Mouse (Mus musculus) thymus, postnatal 36 days (tissue): ENCODE measurements at regions not wholly inside any gene's neighbourhood (a gene's known extent, or its start where the extent isn't known, plus 50 kb on each side); places are given as distances from the start of the nearest gene placed in this dataset.

ENCODE experiments used
- DNase-seq, 2 experiments: peaks; one replicate each; pipeline ENCODE4 v3.0.0; 2022; ENCODE audit warnings: mixed read lengths in 2 of 2

GRCm38 (mm10) chr5:73729646-73730045 lies 78.5 kb downstream of the Spata18 start:
- no peak for DNase-seq

DNA sequence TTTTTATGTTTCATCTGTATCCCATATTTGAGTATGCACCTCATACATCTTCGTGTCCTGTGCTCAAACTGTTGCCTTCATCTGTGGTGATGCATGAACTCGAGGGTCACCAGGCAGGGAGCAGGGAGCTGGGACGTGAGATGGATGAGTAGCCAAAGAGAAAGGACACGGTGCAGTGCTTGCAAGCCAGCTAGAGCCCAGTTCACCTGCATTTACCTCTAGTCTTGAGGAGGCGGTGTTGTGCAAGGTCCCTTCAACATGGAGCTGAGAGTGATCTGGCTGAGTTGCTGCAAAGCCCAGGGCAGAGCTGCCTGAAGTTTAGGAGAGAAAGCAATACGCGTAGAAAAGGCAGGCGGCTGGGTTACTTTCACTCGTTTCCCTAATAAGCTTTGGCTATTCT lies 80.2 kb downstream of the Spata18 start:
- DNase-seq, result no peak

- DNase-seq, result no peak
Measured at GRCm38 (mm10) chr5:73731991-73732565, 80.9 kb downstream of the Spata18 start.

- no peak for DNase-seq
Measured at GRCm38 (mm10) chr5:73740766-73741165, 89.6 kb downstream of the Spata18 start.

DNA sequence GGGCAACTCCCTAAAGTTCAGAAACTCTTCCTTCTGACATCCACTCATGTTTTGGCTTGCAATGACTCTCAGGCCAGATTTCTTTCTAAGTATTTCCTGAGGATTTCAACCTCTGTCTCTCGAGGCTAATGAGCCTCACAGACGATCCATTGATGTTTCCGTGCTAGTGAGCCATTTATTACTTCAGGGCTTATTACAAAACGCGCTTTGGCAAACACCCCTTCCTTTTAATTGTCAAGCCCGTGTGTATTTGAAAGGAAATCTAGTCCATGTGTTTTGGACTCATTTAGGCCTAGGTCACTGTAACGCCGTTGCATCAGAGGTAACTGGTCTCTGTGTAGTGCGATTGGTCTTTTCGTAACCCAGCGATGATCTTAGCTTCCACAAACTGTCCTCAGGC lies 90.3 kb downstream of the Spata18 start:
- no peak for DNase-seq

DNA sequence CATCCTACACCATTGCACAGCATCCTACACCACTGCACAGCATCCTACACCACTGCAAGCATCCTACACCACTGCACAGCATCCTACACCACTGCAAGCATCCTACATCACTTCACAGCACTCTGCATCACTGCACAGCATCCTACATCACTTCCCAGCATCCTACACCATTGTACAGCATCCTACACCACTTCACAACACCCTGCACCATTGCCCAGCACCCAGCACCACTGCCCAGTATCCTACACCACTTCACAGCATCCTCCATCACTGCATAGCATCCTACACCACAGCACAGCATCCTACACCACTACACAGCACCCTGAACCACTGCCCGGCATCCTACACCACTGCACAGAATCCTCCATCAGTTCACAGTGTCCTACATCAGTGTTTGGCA lies 92.8 kb downstream of the Spata18 start:
- DNase-seq, result no peak

GRCm38 (mm10) chr5:73749791-73750190 lies 98.6 kb downstream of the Spata18 start:
- no peak for DNase-seq

DNA sequence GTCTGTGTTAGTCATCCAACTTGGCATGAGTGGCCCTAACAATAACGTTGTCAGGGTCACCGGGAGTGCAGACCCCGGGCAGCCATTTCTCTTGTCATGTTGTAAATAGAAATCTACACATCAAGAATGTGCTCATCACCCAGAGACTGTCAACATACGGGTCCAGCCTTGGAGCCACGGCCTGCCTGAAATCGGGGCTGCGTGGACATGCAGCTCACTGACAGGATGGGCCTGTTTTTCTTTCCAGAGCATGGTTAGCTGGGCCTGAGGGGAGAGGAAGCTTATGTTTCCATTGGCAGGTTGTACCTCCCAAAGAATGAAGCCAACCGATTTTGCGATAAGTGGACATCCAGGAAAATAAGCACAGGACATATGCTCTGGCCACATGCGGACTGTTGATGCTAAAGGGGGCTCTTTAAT lies 101.1 kb downstream of the Spata18 start:
- no peak for DNase-seq

GRCm38 (mm10) chr5:73753827-73754226 lies 102.6 kb downstream of the Spata18 start:
- DNase-seq, result no peak

- DNase-seq, result no peak
Measured at GRCm38 (mm10) chr5:73758534-73758933, 107.4 kb downstream of the Spata18 start.

DNA sequence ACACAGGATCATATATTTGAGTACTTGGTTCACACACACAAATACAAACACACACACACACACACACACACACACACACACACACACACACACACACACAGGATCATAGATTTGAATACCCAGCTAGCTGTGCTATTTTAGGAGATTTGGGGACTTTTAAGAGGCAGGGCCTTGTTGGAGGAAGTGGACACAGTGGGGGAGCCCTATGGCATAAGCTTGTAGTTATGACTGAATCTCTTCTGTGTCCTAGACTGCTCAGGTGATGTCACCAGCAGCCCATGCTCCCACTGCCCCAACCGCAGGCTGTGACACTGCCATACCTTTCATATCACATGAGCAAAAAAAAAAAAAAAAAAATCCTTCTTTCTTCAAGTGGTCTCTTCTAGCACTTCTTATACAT lies 110.1 kb downstream of the Spata18 start:
- no peak for DNase-seq

- DNase-seq, result no peak
Measured at GRCm38 (mm10) chr5:73761709-73762108, 110.5 kb downstream of the Spata18 start.

DNA sequence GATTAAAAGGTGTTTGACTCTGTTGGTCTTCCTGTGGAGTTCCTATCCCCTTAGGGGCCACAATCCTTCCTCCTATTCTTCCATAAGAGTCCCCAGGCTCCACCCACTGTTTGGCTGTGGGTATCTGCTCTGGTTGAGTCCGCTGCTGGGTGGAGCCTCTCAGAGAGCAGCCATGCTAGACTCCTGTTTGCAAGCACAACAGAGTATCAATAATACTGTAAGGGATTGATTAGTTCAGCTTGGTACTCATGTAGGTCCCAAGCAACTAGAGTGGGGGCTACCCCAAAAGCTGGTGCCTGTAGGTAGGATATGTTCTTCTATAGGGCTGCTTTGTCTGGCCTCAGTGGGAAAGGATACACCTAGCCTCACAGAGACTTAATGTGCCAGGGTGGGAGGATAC lies 113.0 kb downstream of the Spata18 start:
- DNase-seq, result no peak

- no peak for DNase-seq
Measured at GRCm38 (mm10) chr5:73765466-73765865, 114.3 kb downstream of the Spata18 start.

- no peak for DNase-seq
Measured at GRCm38 (mm10) chr5:73768253-73768652, 117.1 kb downstream of the Spata18 start.

DNA sequence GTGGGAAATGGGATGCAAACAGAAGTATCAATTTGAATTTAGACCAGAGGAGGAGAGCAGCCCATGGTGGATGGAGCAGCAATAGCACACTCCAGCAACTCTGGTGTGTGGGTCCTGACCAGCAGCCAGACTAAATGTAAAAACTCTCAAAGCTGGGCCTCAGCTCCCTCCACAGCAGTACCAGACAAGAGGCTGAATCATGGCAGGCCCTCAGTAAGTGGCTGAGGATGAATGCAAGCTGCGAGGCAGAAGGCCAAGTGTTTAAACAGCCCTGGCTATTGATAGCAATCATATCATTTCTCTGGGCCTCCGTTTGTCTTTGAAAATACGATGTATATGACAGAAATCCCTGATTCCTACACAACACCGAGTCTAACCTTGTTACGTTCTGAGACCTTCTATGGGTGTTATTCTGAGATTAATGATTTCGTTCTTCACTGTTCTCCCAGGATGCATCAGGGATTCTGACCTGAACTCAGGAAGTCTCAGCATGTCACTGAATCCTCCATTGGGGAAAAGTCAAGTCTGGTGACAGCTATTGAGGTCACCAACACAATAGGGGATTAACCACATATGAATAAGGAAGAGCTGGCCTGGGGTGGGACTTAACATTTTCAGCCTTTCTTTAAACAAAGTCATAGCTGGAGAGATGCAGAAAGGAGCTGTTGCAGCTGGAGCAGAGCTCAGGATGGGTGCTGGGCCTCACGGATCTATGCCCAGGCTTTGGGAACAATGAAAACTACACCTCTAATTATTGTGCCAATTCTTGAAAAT lies 124.8 kb downstream of the Spata18 start:
- no peak for DNase-seq

DNA sequence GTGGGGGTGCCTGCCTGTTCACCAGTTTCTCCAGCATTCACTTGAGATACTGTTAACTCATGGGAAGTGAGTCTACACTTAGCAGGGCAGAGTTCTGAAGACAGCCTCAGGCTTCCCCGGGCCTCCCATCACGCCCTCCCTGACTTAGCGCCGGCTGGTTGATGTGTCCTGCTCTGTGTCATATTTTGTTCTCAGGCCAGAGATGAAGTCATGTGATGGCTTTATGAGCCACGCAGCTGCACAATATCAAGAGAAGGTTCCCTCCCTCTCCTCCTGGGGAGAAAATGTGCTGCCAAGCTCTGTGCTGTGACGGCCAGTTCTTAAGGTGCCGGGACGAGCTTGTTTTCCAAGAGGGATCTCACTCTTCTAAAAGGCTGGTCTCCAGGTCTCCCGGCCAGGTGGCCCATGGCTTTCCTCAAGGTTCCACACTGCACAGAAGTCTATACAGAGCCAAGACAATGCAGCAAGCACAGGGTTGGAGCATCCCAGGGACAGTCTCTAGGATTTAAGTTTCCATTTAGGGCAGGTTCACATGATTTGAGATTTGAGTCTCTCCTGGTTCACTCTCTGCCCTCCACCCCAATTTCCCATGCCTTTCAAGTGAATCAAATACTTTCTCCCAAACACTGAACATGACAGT lies 126.2 kb downstream of the Spata18 start:
- no peak for DNase-seq

GRCm38 (mm10) chr5:73781190-73781940 lies 130.2 kb downstream of the Spata18 start:
- no peak for DNase-seq

- no peak for DNase-seq
Measured at GRCm38 (mm10) chr5:73782214-73783091, 131.3 kb downstream of the Spata18 start.

DNA sequence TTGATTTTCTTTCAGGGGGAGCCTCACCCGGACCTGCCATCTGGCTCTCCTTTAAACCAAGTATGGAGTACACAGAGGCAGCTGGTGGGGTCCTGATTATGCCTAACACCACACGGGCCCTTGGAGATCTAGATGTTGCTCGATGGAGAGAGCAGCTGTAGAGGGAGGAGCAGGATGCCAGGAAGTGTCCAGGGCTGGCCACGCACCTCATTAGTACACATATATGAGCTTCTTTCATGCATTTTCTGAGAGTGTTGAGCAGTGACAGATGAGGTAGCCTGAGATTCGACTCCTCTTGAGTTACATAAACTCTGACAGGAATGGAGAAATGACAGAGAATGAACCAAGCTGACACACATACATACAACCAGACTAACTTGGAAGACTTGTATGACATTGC lies 136.1 kb downstream of the Spata18 start:
- DNase-seq, result no peak

DNA sequence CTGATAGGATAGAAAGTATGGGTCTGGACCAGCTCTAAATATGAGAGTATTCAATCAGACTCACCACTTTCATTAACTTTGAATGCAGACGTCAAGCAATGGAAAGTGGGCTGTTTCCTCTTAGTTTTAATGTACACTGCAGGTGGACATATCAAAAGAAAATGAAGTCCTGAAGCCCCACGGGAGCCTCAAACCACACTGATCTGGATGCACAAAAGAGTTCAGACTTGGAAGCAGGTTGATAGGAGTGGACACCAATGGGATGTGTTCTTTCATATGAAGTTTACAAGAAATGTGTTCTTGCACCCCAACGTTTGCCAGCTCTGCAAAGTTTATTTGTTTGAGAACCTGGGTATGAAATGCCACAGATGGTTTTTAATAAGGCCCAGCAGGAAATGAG lies 141.0 kb downstream of the Spata18 start:
- DNase-seq, result no peak

GRCm38 (mm10) chr5:73796201-73796600 lies 145.0 kb downstream of the Spata18 start:
- DNase-seq, result no peak
